Mouse (Mus musculus): ENCODE results near the gene Oser1.

The Oser1 gene

GRCm38 (mm10) chr2:163356113-163356840 lies 68.2 kb downstream of the Oser1 start:
- DNase-seq (ENCODE audit: low spot score), result no peak
